Mouse (Mus musculus) MEL (cell line): ENCODE results near the gene Ruvbl2. TPM values are rescaled to one million over a fixed set of nuclear protein-coding genes. Genes with fewer than 3 reads are reported as not detected.

Source experiments
- DNase-seq: peaks from one replicate; pipeline ENCODE4 v3.0.0; 2011; ENCODE audit warnings: low read depth, low spot score
- H3K27ac ChIP-seq: 2 replicates; pipeline ENCODE4 v1.5.1; 2012; ENCODE audit warnings: low read depth, mild to moderate bottlenecking, control low read depth, low read length, moderate library complexity; ENCODE audit not compliant: control insufficient read depth
- H3K27me3 ChIP-seq, 2 experiments: fragments of 150-350 bp in 1 of 2; sonication (generic) in 1 of 2; 2 replicates each; pipeline ENCODE4 v1.6.1; 2012; ENCODE audit warnings: low read length in 2 of 2, mild to moderate bottlenecking in 2 of 2, improper control_type of control experiment in 1 of 2, moderate library complexity in 1 of 2; ENCODE audit not compliant: insufficient read depth in 2 of 2, control insufficient read depth in 1 of 2
- H3K36me3 ChIP-seq, 2 experiments: 2 replicates each; pipeline ENCODE4 v1.6.1; 2012 to 2014; ENCODE audit warnings: low read length in 2 of 2, improper control_type of control experiment in 1 of 2, inconsistent platforms in 1 of 2, mild to moderate bottlenecking in 1 of 2; ENCODE audit not compliant: insufficient read depth in 2 of 2, control insufficient read depth in 1 of 2
- H3K4me1 ChIP-seq, 2 experiments: fragments of 150-350 bp in 1 of 2; sonication (generic) in 1 of 2; 2 replicates each; pipeline ENCODE4 v1.6.1; 2012; ENCODE audit warnings: low read length in 2 of 2, improper control_type of control experiment in 1 of 2, mild to moderate bottlenecking in 1 of 2; ENCODE audit not compliant: insufficient read depth in 2 of 2, control insufficient read depth in 1 of 2
- H3K4me3 ChIP-seq, 2 experiments: fragments of 150-350 bp in 1 of 2; sonication (generic) in 1 of 2; 2 replicates each; pipeline ENCODE4 v1.5.1; 2012; ENCODE audit warnings: low read depth in 2 of 2, low read length in 2 of 2, mild to moderate bottlenecking in 2 of 2, moderate library complexity in 2 of 2, control low read depth in 1 of 2, improper control_type of control experiment in 1 of 2; ENCODE audit not compliant: control insufficient read depth in 1 of 2, insufficient read depth in 1 of 2
- H3K79me2 ChIP-seq: 2 replicates; pipeline ENCODE4 v1.6.1; 2012; ENCODE audit warnings: mild to moderate bottlenecking, low read length, moderate library complexity; ENCODE audit not compliant: control insufficient read depth, poor library complexity, insufficient read depth
- H3K9ac ChIP-seq: 2 replicates; pipeline ENCODE4 v1.6.1; 2012; ENCODE audit warnings: low read depth, mild to moderate bottlenecking, control low read depth, low read length, moderate library complexity; ENCODE audit not compliant: control insufficient read depth, poor library complexity, severe bottlenecking
- H3K9me3 ChIP-seq: fragments of 150-350 bp; sonication (generic); replicated peaks from 2 replicates; pipeline ENCODE4 v1.6.1; 2012; ENCODE audit warnings: mild to moderate bottlenecking, low read length, improper control_type of control experiment, moderate library complexity; ENCODE audit not compliant: insufficient read depth
- CHD1 ChIP-seq: IDR thresholded peaks from 2 replicates; pipeline ENCODE4 v1.6.1; 2012; ENCODE audit warnings: low read depth, mild to moderate bottlenecking, inconsistent platforms, low read length, improper control_type of control experiment
- CTCF ChIP-seq, 3 experiments: IDR thresholded peaks in 2 of 3; conservative IDR thresholded peaks in 1 of 3; 2 replicates each; pipeline ENCODE4 v1.5.1; 2011 to 2012; ENCODE audit warnings: low read length in 3 of 3, low read depth in 2 of 3, mild to moderate bottlenecking in 2 of 3, improper control_type of control experiment in 1 of 3, inconsistent platforms in 1 of 3, mixed read lengths in 1 of 3, moderate library complexity in 1 of 3; ENCODE audit not compliant: control insufficient read depth in 1 of 3, insufficient read depth in 1 of 3, poor library complexity in 1 of 3, severe bottlenecking in 1 of 3
- ETS1 ChIP-seq: IDR thresholded peaks from 2 replicates; pipeline ENCODE4 v1.6.1; 2012; ENCODE audit warnings: low read depth, mild to moderate bottlenecking, inconsistent platforms, low read length, improper control_type of control experiment, moderate library complexity
- GABPA ChIP-seq: IDR thresholded peaks from 2 replicates; pipeline ENCODE4 v1.6.1; 2012; ENCODE audit warnings: low read depth, mild to moderate bottlenecking, inconsistent platforms, low read length, improper control_type of control experiment, moderate library complexity
- GATA1 ChIP-seq: IDR thresholded peaks from 2 replicates; pipeline ENCODE4 v1.6.1; 2011; ENCODE audit warnings: low read depth, low read length, improper control_type of control experiment
- HCFC1 ChIP-seq: IDR thresholded peaks from 2 replicates; pipeline ENCODE4 v1.6.1; 2012; ENCODE audit warnings: low read depth, mild to moderate bottlenecking, inconsistent platforms, low read length, improper control_type of control experiment, moderate library complexity
- JUND ChIP-seq: IDR thresholded peaks from 2 replicates; pipeline ENCODE4 v1.6.1; 2011; ENCODE audit warnings: low read depth, mild to moderate bottlenecking, improper control_type of control experiment, low read length
- KAT2A ChIP-seq: conservative IDR thresholded peaks from 2 replicates; pipeline ENCODE4 v1.6.1; 2012; ENCODE audit warnings: low read depth, low read length, improper control_type of control experiment, inconsistent platforms
- MAFK ChIP-seq: IDR thresholded peaks from 2 replicates; pipeline ENCODE4 v1.6.1; 2011; ENCODE audit warnings: low read depth, mild to moderate bottlenecking, low read length, improper control_type of control experiment, borderline replicate concordance
- MAX ChIP-seq: IDR thresholded peaks from 2 replicates; pipeline ENCODE4 v1.6.1; 2011; ENCODE audit warnings: low read length, improper control_type of control experiment
- MXI1 ChIP-seq: IDR thresholded peaks from 2 replicates; pipeline ENCODE4 v1.6.1; 2011; ENCODE audit warnings: mild to moderate bottlenecking, low read depth, low read length, improper control_type of control experiment
- MYB ChIP-seq: IDR thresholded peaks from 2 replicates; pipeline ENCODE4 v1.6.1; 2011; ENCODE audit warnings: mild to moderate bottlenecking, low read depth, low read length, improper control_type of control experiment
- MYC ChIP-seq: IDR thresholded peaks from 2 replicates; pipeline ENCODE4 v1.6.1; 2011; ENCODE audit warnings: low read depth, mild to moderate bottlenecking, low read length, improper control_type of control experiment, moderate library complexity
- NRF1 ChIP-seq: IDR thresholded peaks from 2 replicates; pipeline ENCODE4 v1.6.1; 2014; ENCODE audit warnings: low read depth, mild to moderate bottlenecking, inconsistent platforms, low read length, improper control_type of control experiment, moderate library complexity; ENCODE audit not compliant: poor library complexity, insufficient read depth, severe bottlenecking
- RAD21 ChIP-seq: IDR thresholded peaks from 2 replicates; pipeline ENCODE4 v1.6.1; 2011; ENCODE audit warnings: mild to moderate bottlenecking, low read depth, low read length, improper control_type of control experiment
- SIN3A ChIP-seq: IDR thresholded peaks from 2 replicates; pipeline ENCODE4 v1.6.1; 2012; ENCODE audit warnings: low read length, improper control_type of control experiment, inconsistent platforms
- SMC3 ChIP-seq: IDR thresholded peaks from 2 replicates; pipeline ENCODE4 v1.6.1; 2011; ENCODE audit warnings: low read depth, low read length, improper control_type of control experiment
- TAL1 ChIP-seq: IDR thresholded peaks from 2 replicates; pipeline ENCODE4 v1.6.1; 2012; ENCODE audit warnings: mild to moderate bottlenecking, inconsistent platforms, low read length, moderate library complexity, mixed read lengths
- TBP ChIP-seq: IDR thresholded peaks from 2 replicates; pipeline ENCODE4 v1.8.0; 2011; ENCODE audit warnings: low read depth, low read length, improper control_type of control experiment
- UBTF ChIP-seq: IDR thresholded peaks from 2 replicates; pipeline ENCODE4 v1.6.1; 2012; ENCODE audit warnings: low read depth, mild to moderate bottlenecking, inconsistent platforms, low read length, improper control_type of control experiment, moderate library complexity, borderline replicate concordance; ENCODE audit not compliant: insufficient read depth
- USF1 ChIP-seq: IDR thresholded peaks from 2 replicates; pipeline ENCODE4 v1.6.1; 2014; ENCODE audit warnings: low read depth, mild to moderate bottlenecking, inconsistent platforms, low read length, improper control_type of control experiment, moderate library complexity
- USF2 ChIP-seq, 2 experiments: IDR thresholded peaks; 2 replicates each; pipeline ENCODE4 v1.6.1; 2011 to 2012; ENCODE audit warnings: improper control_type of control experiment in 2 of 2, low read length in 2 of 2, borderline replicate concordance in 1 of 2, inconsistent platforms in 1 of 2, low read depth in 1 of 2, mild to moderate bottlenecking in 1 of 2; ENCODE audit not compliant: insufficient read depth in 1 of 2
- ZC3H11A ChIP-seq: IDR thresholded peaks from 2 replicates; pipeline ENCODE4 v1.6.1; 2012; ENCODE audit warnings: low read depth, mild to moderate bottlenecking, inconsistent platforms, low read length, improper control_type of control experiment
- ZNF384 ChIP-seq: IDR thresholded peaks from 2 replicates; pipeline ENCODE4 v1.6.1; 2012; ENCODE audit warnings: low read depth, mild to moderate bottlenecking, inconsistent platforms, low read length, improper control_type of control experiment
- polyA plus RNA-seq, 2 experiments: library from polyadenylated mRNA; stranded (reverse) in 1 of 2; unstranded in 1 of 2; fragments of >175 nt in 1 of 2; fragments of >200 nt in 1 of 2; gene quantifications; 2 replicates each; pipeline versions ENCODE4 v1.2.1 to v1.2.4; 2012; ENCODE audit warnings: low replicate concordance in 2 of 2, low read depth in 1 of 2; ENCODE audit not compliant: insufficient read length in 2 of 2, insufficient read depth in 1 of 2, missing spikeins in 1 of 2
- total RNA-seq: library from RNA; depleted of rRNA; stranded (reverse); fragments of 300-350 nt; gene quantifications from 2 replicates; pipeline ENCODE4 v1.2.3, GENCODE M21; 2012

Gene Ruvbl2
- total and polyA plus RNA-seq, 3 experiments = 434 to 758 TPM; not detected in 1

DNA sequence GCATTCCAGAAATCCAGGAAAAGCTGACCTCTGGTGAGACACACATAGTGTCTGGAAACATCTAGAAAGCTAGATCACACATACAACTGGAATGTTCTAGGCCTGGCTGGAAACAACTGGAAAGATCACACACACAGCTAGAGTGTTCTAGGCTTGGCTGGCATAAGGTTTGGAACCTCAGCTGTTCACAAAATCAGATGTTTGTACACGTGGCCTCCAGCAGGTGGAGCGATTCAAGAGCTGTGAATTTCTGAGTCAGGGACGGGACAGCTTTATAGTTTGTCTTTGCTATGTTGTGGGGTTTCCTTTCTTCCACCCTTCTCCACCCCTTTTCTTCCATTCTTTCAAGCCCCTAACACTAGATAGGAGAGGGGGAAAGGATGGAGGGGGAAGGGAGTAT lies 39.1 kb upstream of the Ruvbl2 start:
- peak overlapping the region; percentile 32; the same call in 1 of the 2 replicates for H3K9ac ChIP-seq
- TF ChIP-seq HCFC1 (0 out of 2 replicates have a peak, but pooled peaks have one; percentile 44), JUND (no peak), UBTF (no peak), SMC3 (peak; percentile 88), USF1 (peak; percentile 80), GABPA (no peak), NRF1 (no peak), KAT2A (no peak), MAFK (no peak), TBP (0 out of 2 replicates have a peak, but pooled peaks have one; percentile 36), ZC3H11A (peak; percentile 40; the same call in 1 of the 2 replicates), ZNF384 (no peak), CHD1 (no peak), RAD21 (peak; percentile 58), ETS1 (peak; percentile 80), MYB (no peak), CTCF (IDR thresholded peaks at IDR 0.05 in 2 of 3, conservative IDR thresholded peaks at IDR 0.05 in 1 of 3; ENCODE audit: control insufficient read depth in 1 of 3, insufficient read depth in 1 of 3, low read depth in 2 of 3, low read length in 3 of 3, poor library complexity in 1 of 3, severe bottlenecking in 1 of 3) (peak; percentile 65 to 85 (median 74)), SIN3A (peak; percentile 71), GATA1 (no peak), TAL1 (no peak), MYC (peak; percentile 89), MAX (peak; percentile 91), USF2 (IDR thresholded peaks at IDR 0.05; ENCODE audit: borderline replicate concordance in 1 of 2, insufficient read depth in 1 of 2, low read depth in 1 of 2, low read length in 2 of 2) (no peak), MXI1 (no peak)
- TF ChIP-seq, all 39 proteins: peak for 11
- Histone ChIP-seq H3K79me2 (peaks cover 3% of the 10 kb centered on the region; the same call in 1 of the 2 replicates), H3K27ac (no peak overlapping the region), H3K4me1 (peaks cover 5 to 18% of the 10 kb centered on the region in 2 experiments; a peak in 3 of 4 replicates), H3K4me3 (peak overlapping the region in 1 of 2 experiments; percentile 14; a peak in 2 of 4 replicates), H3K36me3 (peaks cover 0 to 14% of the 10 kb centered on the region in 2 experiments; a peak in 2 of 4 replicates), H3K27me3 (no peaks in the 10 kb centered on the region), H3K9me3 (no peaks in the 10 kb centered on the region)
- DNase-seq = peak; percentile 84
